Mouse (Mus musculus) embryo, embryonic 10 days (tissue): ENCODE data around the gene Tnpo2.

ENCODE experiments used
- DNase-seq: peaks from one replicate; pipeline ENCODE4 v3.0.0-alpha.2; 2015; ENCODE audit warnings: low spot score

Gene Tnpo2

DNA sequence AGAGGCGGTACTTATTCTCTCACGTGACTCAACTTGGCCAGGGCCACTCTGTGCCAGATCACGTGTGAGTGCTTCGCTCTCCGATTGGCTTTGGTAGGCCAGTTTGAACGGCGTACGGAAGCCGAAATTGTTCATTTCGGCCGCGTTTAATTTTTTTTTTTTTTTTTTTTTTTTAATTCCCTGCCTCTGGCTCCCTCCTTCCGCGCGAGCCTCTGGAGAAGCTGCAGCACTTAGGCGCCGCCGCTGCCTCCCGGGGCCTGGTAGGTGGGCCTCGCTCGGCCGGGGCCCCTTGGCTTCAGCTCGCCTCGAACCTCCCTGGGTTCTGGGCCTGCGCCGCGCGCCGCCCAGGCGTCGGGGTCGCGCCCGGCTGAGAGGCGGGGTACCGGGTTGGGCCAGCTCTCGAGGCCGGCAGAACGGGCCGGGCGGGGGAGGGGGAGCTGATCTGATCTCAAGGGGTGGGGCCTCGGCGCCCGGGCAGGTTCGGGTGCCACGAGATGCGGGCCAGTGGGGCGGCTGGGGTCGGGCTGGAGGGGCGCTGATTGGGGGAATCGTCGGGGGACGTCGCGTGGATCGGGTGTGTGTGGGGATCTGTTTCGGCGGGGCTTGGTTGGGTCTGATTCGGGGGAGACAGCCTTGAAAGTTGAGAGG, at the start of gene Tnpo2:
Gene Tnpo2, plus strand, starts transcription at position 198 of the 648 bp plus-strand sequence.
- peak; percentile 98 for DNase-seq

- no peak for DNase-seq
Observed at GRCm38 (mm10) chr8:84987388-84987787, 49.3 kb upstream of the Tnpo2 start.

GRCm38 (mm10) chr8:84987903-84988302, 48.8 kb upstream of the Tnpo2 start:
- no peak for DNase-seq

GRCm38 (mm10) chr8:84989311-84989731, 47.4 kb upstream of the Tnpo2 start:
- DNase-seq, result peak; percentile 60

DNA sequence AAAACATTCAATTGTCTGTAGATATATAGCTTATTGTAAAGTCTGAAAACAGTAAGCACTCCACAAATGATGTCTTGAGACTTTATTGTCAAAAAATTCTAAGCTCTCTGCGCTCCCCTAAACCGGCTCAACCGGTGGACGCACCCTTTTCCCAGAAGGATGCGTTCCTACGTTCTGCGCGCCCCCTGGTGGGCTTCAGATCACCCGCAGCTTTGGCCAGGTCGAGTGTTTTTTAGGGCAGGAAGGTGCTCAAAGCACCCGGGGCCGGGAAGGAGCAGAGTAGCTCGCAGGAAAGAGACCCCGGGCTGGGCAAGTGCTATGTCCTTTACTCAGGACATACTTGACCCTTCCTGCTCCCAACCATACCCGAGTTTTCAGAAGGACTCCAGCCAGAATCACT, 46.9 kb upstream of the Tnpo2 start:
- DNase-seq, result peak; percentile 95

- DNase-seq, result peak; percentile 100
Observed at GRCm38 (mm10) chr8:84990349-84990748, 46.4 kb upstream of the Tnpo2 start, which contains the start of gene Hook2. Gene Hook2, plus strand, starts transcription at chr8:84990603.

- DNase-seq, result peak; percentile 81
Observed at GRCm38 (mm10) chr8:84990836-84991235, 45.9 kb upstream of the Tnpo2 start.

GRCm38 (mm10) chr8:84994375-84994774, 42.3 kb upstream of the Tnpo2 start:
- DNase-seq, result no peak

DNA sequence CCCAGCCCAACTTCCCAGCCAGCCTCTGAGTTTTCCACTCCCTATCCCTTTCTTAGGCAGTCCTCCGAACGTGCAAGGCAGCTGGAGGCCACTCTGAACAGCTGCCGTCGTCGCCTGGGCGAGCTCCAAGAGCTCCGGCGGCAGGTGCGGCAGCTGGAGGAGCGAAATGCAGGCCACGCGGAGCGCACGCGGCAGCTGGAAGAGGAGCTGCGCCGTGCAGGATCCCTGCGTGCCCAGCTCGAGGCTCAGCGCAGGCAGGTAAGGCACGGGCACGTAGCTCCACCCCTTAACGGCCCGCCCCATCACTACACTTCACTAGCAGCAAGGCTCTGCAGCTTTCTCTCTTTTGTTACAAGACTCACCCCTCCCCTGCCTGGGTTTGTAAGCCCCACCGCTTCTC, 41.0 kb upstream of the Tnpo2 start:
- DNase-seq, result peak; percentile 24

GRCm38 (mm10) chr8:84996978-84997377, 39.7 kb upstream of the Tnpo2 start:
- no peak for DNase-seq

GRCm38 (mm10) chr8:84997649-84998295, 38.9 kb upstream of the Tnpo2 start:
- DNase-seq, result peak; percentile 96

- DNase-seq, result no peak
Observed at GRCm38 (mm10) chr8:85007686-85008085, 29.0 kb upstream of the Tnpo2 start.

DNA sequence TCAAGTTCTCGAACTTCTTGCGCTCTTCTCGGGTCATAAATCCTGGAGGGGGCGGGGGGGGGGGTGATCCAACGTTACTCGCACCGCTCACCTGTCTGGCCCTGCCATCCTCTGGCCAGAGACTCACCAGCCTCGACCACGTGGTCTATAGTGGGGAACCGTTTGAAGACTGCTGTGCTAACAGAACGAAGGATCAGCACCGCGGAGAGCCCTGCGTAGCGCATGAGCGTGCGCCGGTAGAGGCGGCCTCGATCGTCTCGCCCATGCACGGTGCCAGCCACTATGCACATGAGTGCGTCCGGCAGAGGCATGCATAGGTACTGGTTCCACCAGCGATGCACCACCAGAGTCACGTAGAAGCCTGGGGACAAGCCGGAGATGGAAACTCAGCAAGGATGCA, 25.5 kb upstream of the Tnpo2 start:
- DNase-seq, result peak; percentile 36

DNA sequence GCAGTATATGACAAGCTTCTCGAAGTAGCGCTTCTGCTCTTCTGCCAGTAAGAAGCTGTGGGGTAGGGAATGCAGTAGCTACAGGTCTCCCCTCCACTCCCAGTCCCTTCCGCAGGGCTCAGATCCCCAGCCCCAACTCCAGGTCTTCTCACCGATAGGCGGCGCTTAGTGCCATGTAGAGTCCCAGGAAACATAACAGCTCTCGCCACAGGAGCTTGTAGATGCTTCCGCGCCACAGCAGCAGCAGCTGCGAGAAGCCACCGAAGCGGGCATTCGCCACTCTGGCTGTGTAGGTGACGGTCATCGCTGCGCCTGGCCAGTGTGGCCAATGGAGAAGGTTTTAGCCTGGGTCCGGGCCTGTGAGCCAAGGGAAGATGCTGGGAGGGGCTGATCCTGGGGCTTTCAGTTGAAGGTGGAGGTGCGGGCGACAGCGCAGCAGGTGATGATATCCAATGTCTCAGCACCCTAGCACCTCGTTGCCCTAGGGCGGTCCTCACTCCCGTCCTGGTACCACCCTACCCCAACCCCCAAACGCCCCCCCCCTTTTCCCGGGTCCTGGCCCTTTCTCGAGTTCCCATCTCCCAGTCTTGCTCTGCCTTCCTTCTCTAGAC, 23.4 kb upstream of the Tnpo2 start:
- peak; percentile 90 for DNase-seq

DNA sequence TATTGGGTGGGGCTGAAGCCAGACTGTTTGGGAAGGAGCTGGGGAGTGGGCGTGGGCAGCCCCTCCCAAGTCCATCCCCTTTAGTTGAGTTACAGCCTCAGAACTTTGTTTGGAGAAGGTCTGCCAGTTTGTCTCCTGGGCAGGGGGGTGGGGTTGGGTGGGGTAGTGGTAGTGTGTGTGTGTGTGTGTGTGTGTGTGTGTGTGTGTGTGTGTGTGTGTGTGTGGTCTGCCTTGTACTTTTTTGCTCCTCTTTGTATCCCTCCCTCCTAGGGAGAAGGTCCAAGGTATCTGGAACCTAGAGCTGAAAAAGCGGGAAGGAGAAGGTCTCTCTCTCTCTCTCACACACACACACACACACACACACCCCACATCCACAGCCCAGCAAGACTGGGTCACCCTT, 22.3 kb upstream of the Tnpo2 start, which contains the start of gene Best2:
Gene Best2, minus strand, starts transcription at position 101 of the 400 bp plus-strand sequence.
- no peak for DNase-seq

- no peak for DNase-seq
Observed at GRCm38 (mm10) chr8:85016724-85017123, 20.0 kb upstream of the Tnpo2 start.

DNA sequence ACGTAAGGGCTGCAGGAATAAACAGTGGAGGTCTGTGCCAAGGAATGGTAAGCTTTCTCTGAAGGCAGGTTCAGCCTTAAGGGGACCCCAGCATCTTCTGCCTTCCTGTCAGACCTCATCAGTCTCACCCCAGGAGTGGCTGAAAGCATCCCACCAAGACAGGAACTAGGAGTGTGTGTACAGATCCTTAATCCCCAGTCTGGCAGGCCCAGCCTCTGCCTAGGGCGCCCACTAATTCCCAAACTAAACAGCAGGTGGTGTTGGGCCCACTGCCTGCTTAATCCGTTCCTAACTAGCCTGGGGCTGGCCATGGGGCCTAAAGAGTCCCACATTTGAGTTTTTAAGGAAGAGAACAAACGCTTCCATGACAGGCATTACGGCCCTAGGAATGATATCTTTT, 19.5 kb upstream of the Tnpo2 start:
- no peak for DNase-seq

DNA sequence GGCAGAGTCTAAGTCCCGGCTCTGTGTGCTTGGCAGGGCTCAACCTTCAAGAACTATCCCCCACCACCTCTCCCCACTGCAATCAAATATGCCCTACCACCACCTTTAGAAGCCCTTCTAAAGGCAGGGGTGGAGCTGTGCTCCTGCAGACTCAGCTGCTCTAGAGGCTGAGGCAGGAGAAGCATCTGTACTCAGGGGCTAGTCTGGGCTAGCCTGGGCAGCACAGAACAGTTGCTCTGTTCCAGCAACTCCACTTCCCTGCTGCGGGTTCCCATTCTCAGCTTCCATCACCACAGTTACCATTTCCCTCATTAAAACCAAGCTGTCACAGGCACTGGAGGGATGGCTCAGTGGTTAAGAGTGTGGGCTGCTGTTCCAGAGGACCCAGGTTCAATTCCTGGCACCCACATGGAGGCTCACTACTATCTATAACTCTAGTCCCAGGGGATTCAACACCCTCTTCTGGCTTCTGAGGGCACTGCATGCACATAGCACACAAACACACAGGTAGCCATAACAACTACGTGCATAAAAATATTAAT, 15.1 kb upstream of the Tnpo2 start:
- no peak for DNase-seq

DNA sequence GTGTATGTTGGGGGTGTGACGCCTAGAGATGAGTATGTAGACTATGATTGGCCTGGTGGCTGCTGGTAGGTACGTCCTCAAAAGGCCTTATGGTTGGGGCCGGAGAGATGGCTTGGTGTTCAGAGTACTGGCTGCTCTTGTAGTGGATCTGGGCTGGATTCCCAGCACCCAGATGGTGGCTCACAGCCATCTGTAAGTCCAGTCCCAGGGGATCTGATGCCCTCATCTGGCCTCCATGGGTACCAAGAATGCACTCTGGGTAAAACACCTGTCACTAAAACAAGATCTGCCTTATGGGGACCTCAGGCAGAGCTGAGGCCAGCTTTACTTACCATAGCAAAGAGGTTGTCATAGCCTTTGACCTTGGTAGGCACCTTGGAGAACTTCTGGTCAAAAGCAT, 12.9 kb upstream of the Tnpo2 start:
- DNase-seq, result no peak

GRCm38 (mm10) chr8:85025098-85025932, 11.4 kb upstream of the Tnpo2 start, which contains the start of gene Asna1:
Gene Asna1, minus strand, starts transcription at chr8:85025281.
- peak; percentile 94 for DNase-seq

DNA sequence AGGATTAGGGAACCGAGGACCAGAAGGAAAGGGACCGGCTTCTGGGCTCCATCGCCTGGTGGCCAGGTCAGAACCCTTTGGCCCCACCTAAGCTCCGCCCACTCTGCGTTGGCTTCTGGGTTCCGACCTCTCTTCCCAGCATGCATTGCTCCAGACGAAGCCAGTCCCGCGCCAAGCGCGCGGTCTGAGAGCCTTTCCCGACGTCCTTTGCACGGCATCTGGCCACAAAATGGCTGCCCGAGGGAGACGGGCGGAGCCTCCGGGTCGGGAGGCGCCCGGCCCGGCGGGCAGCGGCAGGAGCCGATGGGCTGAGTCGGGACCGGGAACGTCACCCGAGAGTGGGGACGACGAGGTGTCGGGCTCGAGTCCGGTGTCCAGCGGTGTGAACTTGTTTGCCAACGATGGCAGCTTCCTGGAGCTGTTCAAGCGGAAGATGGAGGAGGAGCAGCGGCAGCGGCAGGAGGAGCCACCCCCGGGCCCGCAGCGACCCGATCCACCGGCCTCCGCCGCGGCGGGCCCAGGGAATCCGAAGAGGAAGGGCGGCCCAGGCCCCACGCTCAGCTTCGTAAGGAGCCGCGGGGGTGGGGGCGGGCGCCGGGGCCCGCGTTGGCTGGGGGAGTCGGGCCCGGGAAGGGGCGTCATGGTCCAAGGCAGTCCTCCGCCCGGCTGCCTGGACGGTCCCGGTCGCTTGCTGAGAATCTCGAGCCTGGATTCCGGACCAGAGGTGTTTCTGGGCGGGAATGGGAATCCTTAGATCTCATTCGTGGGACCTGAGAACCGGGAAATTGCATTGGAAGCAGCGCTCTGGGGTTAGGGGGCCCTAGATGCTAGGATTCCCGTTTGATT, 9.8 kb upstream of the Tnpo2 start, which contains the start of gene Trir:
Gene Trir, plus strand, starts transcription at position 154 of the 846 bp plus-strand sequence.
- DNase-seq, result peak; percentile 99
